Mouse (Mus musculus) brain, embryonic 14.5 days (tissue): ENCODE data around the gene Spata31. TPM values are rescaled to one million over a fixed set of nuclear protein-coding genes. Genes with fewer than 3 reads are reported as not detected.
A peak's percentile ranks its signal among the peaks of the same experiment; 100 is the strongest.

ENCODE experiments used
- DNase-seq: peaks from one replicate; pipeline ENCODE4 v3.0.0-alpha.2; 2011; ENCODE audit warnings: low read depth
- CTCF ChIP-seq: fragments of 200-500 bp; IDR thresholded peaks from 2 replicates; pipeline ENCODE4 v1.5.1; 2012; ENCODE audit warnings: inconsistent platforms, mild to moderate bottlenecking, moderate library complexity, borderline replicate concordance; ENCODE audit not compliant: insufficient read depth, insufficient read length; ENCODE audit errors: extremely low read depth
- POLR2A ChIP-seq: fragments of 200-500 bp; IDR thresholded peaks from 2 replicates; pipeline ENCODE4 v1.6.1; 2012; ENCODE audit warnings: mild to moderate bottlenecking, inconsistent platforms, borderline replicate concordance; ENCODE audit not compliant: poor library complexity, insufficient read depth, insufficient read length, severe bottlenecking; ENCODE audit errors: extremely low read depth
- polyA plus RNA-seq: library from polyadenylated mRNA; depleted of rRNA; stranded (reverse); fragments of >200 nt; gene quantifications from 2 replicates; pipeline ENCODE4 v1.2.3, GENCODE M21; 2012; rRNA removed

The Spata31 gene
- polyA plus RNA-seq = not detected in 2 replicates

DNA sequence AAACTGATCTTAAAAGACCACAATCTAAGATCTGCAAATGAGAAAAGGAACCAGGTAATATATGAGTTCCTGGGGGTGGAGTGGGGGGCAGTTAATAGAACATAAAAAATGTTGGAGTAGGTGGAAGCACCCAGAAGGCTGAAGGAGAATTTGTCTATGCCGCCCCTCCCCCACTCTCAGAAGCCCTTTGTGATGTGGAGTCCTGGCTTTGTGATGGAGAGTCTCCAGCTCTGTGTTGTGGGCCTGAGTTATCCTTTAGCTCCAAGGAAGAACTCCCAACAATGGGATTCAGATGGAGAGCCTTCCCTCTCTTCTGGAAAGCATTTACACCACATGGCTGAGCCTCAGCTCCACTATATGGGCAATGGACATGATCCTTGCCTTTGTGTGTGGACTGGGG lies at the start of gene Spata31:
Gene Spata31 (plus strand): TSS at position 216 of the 400 bp plus-strand sequence.
- no peak for TF ChIP-seq CTCF
- TF ChIP-seq POLR2A = no peak
- no peak for DNase-seq

DNA sequence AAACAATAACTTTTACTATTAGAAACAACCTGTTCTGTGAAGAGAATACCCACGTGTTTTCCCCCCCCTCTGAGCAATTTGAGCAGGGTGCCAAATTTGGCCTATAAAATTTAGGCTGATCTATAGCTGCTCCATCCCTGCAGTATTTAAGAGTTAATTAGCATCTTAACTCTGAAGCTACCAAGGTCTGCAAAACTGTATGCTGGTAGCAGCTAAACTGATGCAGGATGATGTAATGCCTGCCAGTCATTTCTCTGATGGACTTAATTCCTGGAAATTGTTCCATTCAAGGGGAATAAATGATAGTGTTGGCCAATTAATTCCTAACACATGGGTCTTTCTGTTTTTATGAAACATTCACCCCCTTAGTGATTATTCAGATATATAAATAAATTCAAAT lies 14.1 kb upstream of the Spata31 start:
- TF ChIP-seq CTCF (no peak), POLR2A (no peak)
- peak; percentile 57 for DNase-seq

DNA sequence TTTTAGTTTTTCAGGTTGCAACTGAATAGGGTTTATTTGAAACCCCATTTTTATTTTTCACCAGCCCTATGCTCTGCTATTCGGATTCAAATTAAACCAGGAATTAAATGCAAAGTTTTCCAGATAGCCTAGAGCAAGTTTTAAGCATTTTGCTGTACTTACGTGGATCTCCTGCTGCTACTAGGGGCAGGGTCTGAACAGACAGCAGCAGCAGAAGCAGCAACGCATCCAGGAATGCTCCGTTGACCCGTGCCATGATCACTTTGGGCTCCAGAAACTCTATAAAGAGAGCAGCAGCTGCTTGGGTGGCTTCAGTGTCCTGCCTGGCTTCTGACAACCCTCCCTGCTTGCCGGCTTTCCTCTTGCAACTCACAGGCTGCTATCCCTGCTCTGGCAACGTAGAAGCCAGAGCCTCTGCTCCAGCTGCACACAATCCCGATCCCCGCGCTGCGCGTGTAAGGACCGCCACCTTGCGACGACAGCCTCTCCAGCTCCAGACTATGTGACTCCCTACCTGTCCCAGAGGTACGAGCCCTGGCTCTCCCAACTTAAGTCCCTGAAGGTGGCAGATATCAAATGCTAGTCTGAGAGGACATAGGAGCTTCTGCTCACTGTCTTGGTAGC lies 13.5 kb upstream of the Spata31 start, which contains the start of gene Cntnap3:
Gene Cntnap3 (minus strand): TSS at position 371 of the 624 bp plus-strand sequence.
- TF ChIP-seq POLR2A (no peak), CTCF (peak; percentile 56)
- peak; percentile 82 for DNase-seq

Other genes with a start within 250 kb of the Spata31 start
- 1.5 and 1.9 TPM in 2 replicates for gene Cntnap3, start 13.5 kb upstream of the Spata31 start, polyA plus RNA-seq
- gene Spata31d1c, start 115.7 kb downstream of the Spata31 start, polyA plus RNA-seq = not detected in 2 replicates
- not detected in 2 replicates for gene Prss47, start 135.4 kb downstream of the Spata31 start, polyA plus RNA-seq
- 21.6 and 22.8 TPM in 2 replicates for gene Mfsd14b, start 195.6 kb downstream of the Spata31 start, polyA plus RNA-seq
- not detected in 2 replicates for gene Olfr465-ps1, start 220.7 kb downstream of the Spata31 start, polyA plus RNA-seq
- gene Olfr466, start 232.8 kb downstream of the Spata31 start, polyA plus RNA-seq = not detected in 2 replicates